Mouse (Mus musculus) bone marrow, adult 2 months (tissue): Measurements from ENCODE around the gene Kcng1.

Source experiments
- CTCF ChIP-seq: fragments of 200-500 bp; IDR thresholded peaks from 2 replicates; pipeline ENCODE4 v1.5.1; 2011; ENCODE audit warnings: low read length, control low read depth; ENCODE audit not compliant: control insufficient read depth, insufficient read depth
- POLR2A ChIP-seq: fragments of 200-500 bp; IDR thresholded peaks from 2 replicates; pipeline ENCODE4 v1.6.1; 2011; ENCODE audit warnings: low read depth, mild to moderate bottlenecking, control low read depth, low read length, borderline replicate concordance; ENCODE audit not compliant: control insufficient read depth

DNA sequence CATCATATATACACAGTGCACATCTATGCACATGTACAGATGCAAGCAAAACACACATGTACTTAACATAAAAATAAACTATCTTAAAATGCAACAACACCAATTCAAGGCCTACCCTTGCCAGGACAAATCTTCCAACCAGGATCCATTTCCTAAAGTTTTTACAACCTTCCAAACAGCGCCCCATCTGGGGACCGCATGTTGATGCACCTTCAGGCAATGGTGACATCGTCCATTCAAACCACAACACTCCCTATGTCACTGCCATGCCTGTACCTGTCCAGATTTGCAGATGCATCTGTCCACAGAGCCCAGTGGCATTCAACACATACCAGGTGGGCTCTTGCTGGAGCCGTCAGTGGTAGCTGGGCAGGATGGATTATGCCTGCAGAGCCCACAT lies 38.3 kb downstream of the Kcng1 start:
- TF ChIP-seq CTCF, result no peak
- TF ChIP-seq POLR2A, result no peak
